Mouse (Mus musculus) neural tube, embryonic 14.5 days (tissue): ENCODE data around the gene Furin. TPM values are rescaled to one million over a fixed set of nuclear protein-coding genes. Genes with fewer than 3 reads are reported as not detected.

Experiments
- ATAC-seq: fragments of 200-750 bp; cut with Nextera tagmentation; 2 replicates; pipeline ENCODE4 v1.8.0; 2017; ENCODE audit warnings: low read depth, mild to moderate bottlenecking, moderate TSS enrichment, moderate library complexity
- H3K27ac ChIP-seq: fragments of 300-500 bp; sonication (generic); 2 replicates; pipeline ENCODE4 v1.5.1; 2014; ENCODE audit warnings: low read depth, mild to moderate bottlenecking, control low read depth, low read length, moderate library complexity, mixed read lengths
- H3K27me3 ChIP-seq: fragments of 300-500 bp; sonication (generic); 2 replicates; pipeline ENCODE4 v1.6.1; 2014; ENCODE audit warnings: low read length; ENCODE audit not compliant: control insufficient read depth, insufficient read depth
- H3K36me3 ChIP-seq: fragments of 300-500 bp; sonication (generic); 2 replicates; pipeline ENCODE4 v1.6.1; 2014; ENCODE audit warnings: low read length, mixed read lengths; ENCODE audit not compliant: control insufficient read depth, insufficient read depth
- H3K4me1 ChIP-seq: fragments of 300-500 bp; sonication (generic); 2 replicates; pipeline ENCODE4 v1.6.1; 2014; ENCODE audit warnings: low read length; ENCODE audit not compliant: control insufficient read depth, insufficient read depth
- H3K4me2 ChIP-seq: fragments of 300-500 bp; sonication (generic); 2 replicates; pipeline ENCODE4 v1.6.1; 2014; ENCODE audit warnings: mild to moderate bottlenecking, low read depth, low read length, control low read depth
- H3K4me3 ChIP-seq: fragments of 300-500 bp; sonication (generic); 2 replicates; pipeline ENCODE4 v1.5.1; 2014; ENCODE audit warnings: low read depth, low read length, control low read depth, mixed read lengths
- H3K9ac ChIP-seq: fragments of 300-500 bp; sonication (generic); replicated peaks from 2 replicates; pipeline ENCODE4 v1.6.1; 2014; ENCODE audit warnings: low read depth, mild to moderate bottlenecking, control low read depth, low read length, mixed read lengths
- H3K9me3 ChIP-seq: fragments of 300-500 bp; sonication (generic); 2 replicates; pipeline ENCODE4 v1.6.1; 2016; ENCODE audit warnings: low read length; ENCODE audit not compliant: control insufficient read depth
- WGBS: fragments of 180-500 bp; shearing (Covaris S2); extraction: QIAGEN DNeasy Blood & Tissue Kit; methylation state at CpG from one replicate; pipeline ENCODE4 v1.1.7; 2014; 5-methylcytosine and 5-hydroxymethylcytosine counted together
- polyA plus RNA-seq: library from polyadenylated mRNA; unstranded; fragments of >200 nt; fragmentation: Nextera tagmentation; extraction: Ambion mirVana; gene quantifications from 2 replicates; pipeline ENCODE4 v1.2.1, GENCODE M21; 2014

The Furin gene
- polyA plus RNA-seq, 1 experiment from 2014 or later: 5.3 TPM

DNA sequence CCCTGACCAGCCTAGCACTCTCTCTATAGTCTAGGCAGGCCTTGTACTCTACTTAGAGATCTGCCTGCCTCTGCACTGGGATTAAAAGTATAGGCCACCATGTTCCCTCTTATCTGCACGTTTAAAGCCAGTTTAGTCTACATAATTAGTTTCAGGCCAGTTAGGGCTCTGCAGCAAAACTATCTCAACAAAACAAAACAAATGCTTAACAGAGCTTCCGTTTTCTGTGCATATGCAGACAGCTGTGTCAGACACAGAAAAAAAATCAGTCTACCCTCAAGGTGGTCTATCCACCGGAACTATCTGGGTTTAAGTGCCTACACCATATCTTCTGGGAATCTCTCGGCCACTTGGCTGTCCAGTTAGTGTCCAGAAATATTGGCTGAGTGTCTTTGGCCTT, 31.9 kb downstream of the Furin start:
- WGBS: 91% methylated on average over 4 of the region's 4 CpGs
- no peak overlapping the region for H3K9ac ChIP-seq

GRCm38 (mm10) chr7:80372667-80373066, 32.6 kb downstream of the Furin start:
- Histone ChIP-seq H3K27ac (no peak overlapping the region), H3K27me3 (no peaks in the 10 kb centered on the region), H3K4me1 (peaks cover 15% of the 10 kb centered on the region), H3K9ac (no peak overlapping the region), H3K9me3 (no peaks in the 10 kb centered on the region), H3K36me3 (peaks cover 10% of the 10 kb centered on the region; the same call in 1 of the 2 replicates), H3K4me2 (no peak overlapping the region), H3K4me3 (no peak overlapping the region)
- WGBS: 68% methylated on average over 2 of the region's 2 CpGs
- no peak for ATAC-seq

More for the DNA sequence above, 31.9 kb downstream of the Furin start:
- H3K27ac ChIP-seq: no peak overlapping the region
- peaks cover 4% of the 10 kb centered on the region; the same call in 1 of the 2 replicates for H3K36me3 ChIP-seq
- H3K9me3 ChIP-seq: no peaks in the 10 kb centered on the region
- ATAC-seq: no peak
- H3K4me2 ChIP-seq: no peak overlapping the region
- no peaks in the 10 kb centered on the region for H3K27me3 ChIP-seq
- peaks cover 15% of the 10 kb centered on the region for H3K4me1 ChIP-seq
- H3K4me3 ChIP-seq: no peak overlapping the region

- peaks cover 15% of the 10 kb centered on the region for H3K4me1 ChIP-seq
- 83% methylated on average over 3 of the region's 3 CpGs for WGBS
- H3K27ac ChIP-seq: no peak overlapping the region
- no peak overlapping the region for H3K9ac ChIP-seq
- no peak overlapping the region for H3K4me2 ChIP-seq
- peaks cover 13% of the 10 kb centered on the region; the same call in 1 of the 2 replicates for H3K36me3 ChIP-seq
- H3K27me3 ChIP-seq: no peaks in the 10 kb centered on the region
- H3K9me3 ChIP-seq: no peaks in the 10 kb centered on the region
- no peak for ATAC-seq
- no peak overlapping the region for H3K4me3 ChIP-seq
Observed at GRCm38 (mm10) chr7:80372166-80372565, 33.1 kb downstream of the Furin start.

DNA sequence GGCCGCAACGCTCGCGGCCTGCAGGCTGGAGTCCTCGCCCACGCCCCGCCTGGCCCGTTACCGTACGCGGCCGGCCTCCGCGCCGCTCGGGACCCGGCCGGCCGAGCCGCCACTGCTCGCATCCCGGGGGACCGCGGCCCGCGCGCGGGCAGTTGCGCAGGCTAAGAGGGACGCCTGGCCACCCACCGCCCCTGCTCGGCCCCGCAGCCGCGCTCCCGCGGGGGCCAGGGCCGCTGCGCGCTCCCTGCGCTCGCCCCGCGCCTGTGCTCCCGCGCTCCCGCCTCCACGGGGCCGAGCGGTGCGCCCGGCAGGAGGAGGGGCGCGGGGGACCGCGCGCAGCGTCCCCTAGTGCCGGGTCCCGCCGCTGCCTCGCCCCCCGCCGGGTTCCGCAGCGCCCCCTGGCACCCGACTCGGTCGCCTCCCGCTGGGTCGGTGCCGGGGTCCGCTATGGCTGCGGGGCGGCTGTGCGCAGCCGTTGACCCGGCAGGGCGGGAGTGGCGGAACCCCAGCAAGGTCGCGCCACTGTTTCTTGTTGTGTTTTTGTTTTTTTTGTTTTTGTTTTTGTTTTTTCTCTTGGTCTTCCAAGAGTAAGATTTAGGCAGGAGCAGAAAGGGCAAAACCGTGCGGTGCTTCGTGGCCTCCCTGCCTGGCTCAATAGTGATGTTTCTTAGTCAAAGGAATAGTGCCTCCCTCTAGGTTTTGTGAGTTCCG, 34.0 kb downstream of the Furin start, which contains the start of gene Man2a2:
Man2a2 (minus strand) TSS at position 335 of the 711 bp plus-strand sequence.
- H3K27me3 ChIP-seq: no peaks in the 10 kb centered on the region
- H3K4me3 ChIP-seq: peak within 1 kb of the TSS; percentile 83
- peak; percentile 84 for ATAC-seq
- peaks cover 15% of the 10 kb centered on the region for H3K4me1 ChIP-seq
- H3K4me2 ChIP-seq: peak within 1 kb of the TSS; percentile 70
- under 1% methylated on average over 42 of the region's 86 CpGs for WGBS
- H3K27ac ChIP-seq: peak within 1 kb of the TSS; percentile 83
- no peaks in the 10 kb centered on the region for H3K9me3 ChIP-seq
- peak within 1 kb of the TSS; percentile 90 for H3K9ac ChIP-seq
- H3K36me3 ChIP-seq: peaks cover 22% of the 10 kb centered on the region

GRCm38 (mm10) chr7:80370649-80371040, 34.6 kb downstream of the Furin start:
- H3K4me2 ChIP-seq: peak overlapping the region; percentile 70
- H3K4me3 ChIP-seq: peak overlapping the region; percentile 83
- H3K27me3 ChIP-seq: no peaks in the 10 kb centered on the region
- peaks cover 15% of the 10 kb centered on the region for H3K4me1 ChIP-seq
- H3K9ac ChIP-seq: peak overlapping the region; percentile 90
- under 1% methylated on average over 30 of the region's 31 CpGs for WGBS
- no peaks in the 10 kb centered on the region for H3K9me3 ChIP-seq
- H3K27ac ChIP-seq: peak overlapping the region; percentile 83
- H3K36me3 ChIP-seq: peaks cover 22% of the 10 kb centered on the region
- ATAC-seq: peak; percentile 62

DNA sequence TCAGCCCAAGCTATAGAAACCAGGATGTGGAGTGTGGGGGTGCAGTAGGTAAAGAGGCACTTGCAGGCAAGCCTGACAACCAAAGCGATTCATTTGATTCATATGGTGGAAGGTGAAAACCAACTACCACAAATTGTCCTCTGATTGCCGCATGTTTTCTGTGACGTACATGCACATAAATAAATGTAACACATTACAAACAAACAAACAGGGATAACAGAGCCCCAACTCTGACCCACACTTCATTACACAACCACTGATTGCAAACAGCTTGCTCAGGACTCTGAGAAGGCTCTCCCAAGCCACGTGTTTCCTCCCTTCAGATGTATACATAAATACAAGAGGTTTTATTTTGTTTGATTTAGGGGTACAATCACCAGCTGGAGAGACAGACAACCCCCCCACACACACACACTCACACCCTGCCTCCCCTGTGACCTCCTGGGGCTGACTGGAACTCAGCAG, 35.2 kb downstream of the Furin start:
- WGBS: 38% methylated on average over 4 of the region's 4 CpGs
- peak overlapping the region; percentile 70 for H3K4me2 ChIP-seq
- H3K4me1 ChIP-seq: peaks cover 15% of the 10 kb centered on the region
- peaks cover 22% of the 10 kb centered on the region for H3K36me3 ChIP-seq
- H3K9me3 ChIP-seq: no peaks in the 10 kb centered on the region
- H3K4me3 ChIP-seq: peak overlapping the region; percentile 83
- peak overlapping the region; percentile 90 for H3K9ac ChIP-seq
- peak overlapping the region; percentile 83; the same call in 1 of the 2 replicates for H3K27ac ChIP-seq
- no peaks in the 10 kb centered on the region for H3K27me3 ChIP-seq
- ATAC-seq: peak; percentile 1; the same call in 1 of the 2 replicates

DNA sequence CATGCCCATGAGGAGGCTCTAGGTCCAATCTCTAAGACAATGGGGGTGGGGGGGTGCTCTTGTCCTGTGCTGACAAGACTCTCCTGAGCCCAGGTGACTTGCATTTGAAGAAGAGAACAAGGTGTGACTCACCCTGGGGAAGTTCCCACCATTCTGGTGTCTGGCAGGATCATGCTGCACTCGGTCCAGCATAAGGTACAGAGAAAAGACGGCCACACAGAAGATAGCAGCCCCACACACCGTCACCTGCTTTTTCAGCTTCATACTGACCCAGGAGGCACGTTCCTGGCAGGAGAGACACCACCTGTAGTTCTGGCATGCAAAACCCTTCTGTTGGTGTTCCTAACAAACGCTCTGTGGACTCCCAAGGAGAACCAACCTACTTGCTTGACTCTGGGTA, 35.8 kb downstream of the Furin start:
- Histone ChIP-seq H3K9me3 (no peaks in the 10 kb centered on the region), H3K9ac (peak overlapping the region; percentile 13; the same call in 1 of the 2 replicates), H3K27me3 (no peaks in the 10 kb centered on the region), H3K36me3 (peaks cover 22% of the 10 kb centered on the region), H3K27ac (no peak overlapping the region), H3K4me1 (peaks cover 15% of the 10 kb centered on the region), H3K4me2 (peak overlapping the region; percentile 70), H3K4me3 (peak overlapping the region; percentile 83; the same call in 1 of the 2 replicates)
- no peak for ATAC-seq
- WGBS: 73% methylated on average over 5 of the region's 5 CpGs

DNA sequence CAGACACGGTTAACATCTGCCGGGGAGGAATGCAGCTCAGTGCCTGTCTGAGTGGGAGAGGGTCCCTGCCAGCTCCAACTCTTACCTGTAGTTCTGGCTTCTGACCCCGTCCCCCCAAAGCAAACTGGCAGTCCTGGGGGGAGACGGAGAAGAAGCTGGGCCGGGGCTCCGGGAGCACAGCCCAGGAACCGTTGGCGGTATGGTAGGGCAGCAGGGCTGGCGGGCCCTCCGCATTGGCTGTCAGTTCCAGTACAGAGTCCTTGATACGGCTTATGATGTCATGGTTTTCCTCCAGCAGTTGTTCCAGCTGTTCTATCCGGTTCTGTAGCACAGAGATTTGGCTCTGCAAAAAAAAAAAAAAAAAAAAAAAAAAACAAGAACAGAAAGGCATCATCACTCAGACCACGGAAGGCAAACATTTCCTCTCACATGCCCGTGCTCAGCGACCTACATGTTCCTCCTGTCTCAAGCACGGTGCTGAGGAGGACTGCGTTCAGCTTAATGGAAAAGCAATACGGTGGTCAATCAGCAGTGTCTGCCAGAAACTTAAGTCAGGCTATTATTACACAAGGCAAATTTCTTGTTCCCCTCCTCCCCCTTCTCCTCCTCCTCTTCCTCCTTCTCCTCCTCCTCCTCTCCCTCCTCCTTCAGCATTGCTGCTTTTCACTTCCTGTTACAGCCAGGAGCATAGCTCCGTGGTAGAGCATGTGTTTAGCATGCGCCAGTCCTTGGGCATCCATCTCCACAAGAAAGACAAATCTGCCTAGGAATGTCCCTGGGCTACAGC, 36.4 kb downstream of the Furin start:
- WGBS: 86% methylated on average over 20 of the region's 20 CpGs
- no peak for ATAC-seq
- Histone ChIP-seq H3K9ac (peak overlapping the region; percentile 13; the same call in 1 of the 2 replicates), H3K4me1 (peaks cover 15% of the 10 kb centered on the region), H3K27me3 (no peaks in the 10 kb centered on the region), H3K4me2 (peak overlapping the region; percentile 70; the same call in 1 of the 2 replicates), H3K36me3 (peaks cover 26% of the 10 kb centered on the region), H3K9me3 (no peaks in the 10 kb centered on the region), H3K27ac (no peak overlapping the region), H3K4me3 (no peak overlapping the region)
